Mouse (Mus musculus): ENCODE results near the gene Klhl22.

The Klhl22 gene

GRCm38 (mm10) chr16:17758902-17759301 is 516 bp upstream of the Klhl22 start:
- DNase-seq, result no peak

- peak; percentile 57 for DNase-seq
Observed at GRCm38 (mm10) chr16:17759813-17760321, 449 bp downstream of the Klhl22 start.

GRCm38 (mm10) chr16:17760657-17761056 is 1.2 kb downstream of the Klhl22 start:
- peak; percentile 60 for DNase-seq

- DNase-seq, result no peak
Observed at GRCm38 (mm10) chr16:17761074-17761473, 1.7 kb downstream of the Klhl22 start.

- no peak for DNase-seq
Observed at GRCm38 (mm10) chr16:17764108-17764511, 4.7 kb downstream of the Klhl22 start.

- DNase-seq, result no peak
Observed at GRCm38 (mm10) chr16:17768834-17769233, 9.4 kb downstream of the Klhl22 start.

- peak; percentile 32 for DNase-seq
Observed at GRCm38 (mm10) chr16:17771117-17771865, 11.9 kb downstream of the Klhl22 start.

- DNase-seq, result peak; percentile 55
Observed at GRCm38 (mm10) chr16:17776828-17777227, 17.4 kb downstream of the Klhl22 start.

GRCm38 (mm10) chr16:17778223-17778622 is 18.8 kb downstream of the Klhl22 start:
- no peak for DNase-seq

- no peak for DNase-seq
Observed at GRCm38 (mm10) chr16:17779692-17780091, 20.3 kb downstream of the Klhl22 start.

GRCm38 (mm10) chr16:17785337-17785736 is 25.9 kb downstream of the Klhl22 start:
- DNase-seq, result peak; percentile 34

GRCm38 (mm10) chr16:17792728-17793127 is 33.3 kb downstream of the Klhl22 start:
- DNase-seq, result no peak

- no peak for DNase-seq
Observed at GRCm38 (mm10) chr16:17794047-17794446, 34.6 kb downstream of the Klhl22 start.

- peak; percentile 75 for DNase-seq
Observed at GRCm38 (mm10) chr16:17795643-17796042, 36.2 kb downstream of the Klhl22 start.

- DNase-seq, result no peak
Observed at GRCm38 (mm10) chr16:17796519-17796918, 37.1 kb downstream of the Klhl22 start.

GRCm38 (mm10) chr16:17796971-17797811 is 37.8 kb downstream of the Klhl22 start, which contains the start of gene Scarf2:
Gene Scarf2, plus strand, starts transcription at chr16:17797282.
- DNase-seq, result peak; percentile 75

- no peak for DNase-seq
Observed at GRCm38 (mm10) chr16:17797812-17798311, 38.4 kb downstream of the Klhl22 start.

- peak; percentile 77 for DNase-seq
Observed at GRCm38 (mm10) chr16:17798321-17799180, 39.1 kb downstream of the Klhl22 start.

GRCm38 (mm10) chr16:17799584-17799983 is 40.2 kb downstream of the Klhl22 start:
- DNase-seq, result no peak

GRCm38 (mm10) chr16:17801777-17802455 is 42.5 kb downstream of the Klhl22 start:
- DNase-seq, result peak; percentile 33

GRCm38 (mm10) chr16:17802456-17802838 is 43.0 kb downstream of the Klhl22 start:
- no peak for DNase-seq
